Mouse (Mus musculus) hindbrain, embryonic 15.5 days (tissue): ENCODE results near the gene Plxnb1. TPM values are rescaled to one million over a fixed set of nuclear protein-coding genes. Genes with fewer than 3 reads are reported as not detected.
A peak's percentile ranks its signal among the peaks of the same experiment; 100 is the strongest.

ENCODE experiments used
- ATAC-seq: fragments of 200-750 bp; cut with Nextera tagmentation; 2 replicates; pipeline ENCODE4 v1.8.0; 2017; ENCODE audit warnings: low read depth, moderate number of reproducible peaks, moderate TSS enrichment; ENCODE audit not compliant: low FRiP score
- H3K27ac ChIP-seq: fragments of 300-500 bp; sonication (generic); replicated peaks from 2 replicates; pipeline ENCODE4 v1.5.1; 2015; ENCODE audit warnings: mild to moderate bottlenecking, inconsistent platforms
- H3K27me3 ChIP-seq: fragments of 300-500 bp; sonication (generic); 2 replicates; pipeline ENCODE4 v1.6.1; 2015; ENCODE audit warnings: control low read depth, inconsistent platforms
- H3K36me3 ChIP-seq: fragments of 300-500 bp; sonication (generic); 2 replicates; pipeline ENCODE4 v1.6.1; 2015; ENCODE audit warnings: control low read depth, inconsistent platforms
- H3K4me1 ChIP-seq: fragments of 300-500 bp; sonication (generic); replicated peaks from 2 replicates; pipeline ENCODE4 v1.6.1; 2015; ENCODE audit warnings: control low read depth, inconsistent platforms
- H3K4me2 ChIP-seq: fragments of 300-500 bp; sonication (generic); 2 replicates; pipeline ENCODE4 v1.6.1; 2015; ENCODE audit warnings: moderate library complexity, mild to moderate bottlenecking, inconsistent platforms
- H3K4me3 ChIP-seq: fragments of 300-500 bp; sonication (generic); 2 replicates; pipeline ENCODE4 v1.5.1; 2015; ENCODE audit warnings: mild to moderate bottlenecking, inconsistent platforms
- H3K9ac ChIP-seq: fragments of 300-500 bp; sonication (generic); 2 replicates; pipeline ENCODE4 v1.6.1; 2015; ENCODE audit warnings: inconsistent platforms
- H3K9me3 ChIP-seq: fragments of 300-500 bp; sonication (generic); 2 replicates; pipeline ENCODE4 v1.6.1; 2016; ENCODE audit warnings: control low read depth, inconsistent platforms
- WGBS: fragments of 180-500 bp; shearing (Covaris S2); methylation state at CpG from one replicate; pipeline ENCODE4 v1.1.7; 2015; 5-methylcytosine and 5-hydroxymethylcytosine counted together
- polyA plus RNA-seq: library from polyadenylated mRNA; unstranded; fragments of >200 nt; fragmentation: Nextera tagmentation; extraction: Ambion mirVana; gene quantifications from 2 replicates; pipeline ENCODE4 v1.2.1, GENCODE M21; 2015

The Plxnb1 gene
- polyA plus RNA-seq, 1 experiment from 2014 or later = 19.8 TPM

DNA sequence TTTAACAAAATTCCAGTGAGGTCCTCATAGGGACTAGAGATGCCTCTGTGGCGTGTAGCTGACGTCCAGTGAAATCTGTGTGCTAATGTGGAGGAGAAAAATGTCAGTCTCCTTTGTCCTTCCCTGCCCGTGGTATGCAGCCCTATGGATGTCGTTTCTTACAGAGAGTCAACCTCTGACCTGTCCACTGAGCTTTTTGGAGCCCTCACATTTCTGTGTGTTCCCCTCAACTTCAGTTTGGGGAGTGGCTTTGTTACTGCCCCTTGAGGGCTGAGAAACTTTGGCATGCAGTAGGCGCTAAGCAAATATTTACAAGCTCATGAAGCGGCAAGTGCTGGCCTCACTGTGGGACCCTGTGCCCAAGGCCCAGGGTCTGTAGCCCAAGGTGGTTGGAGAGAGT, 2.1 kb downstream of the Plxnb1 start:
- Histone ChIP-seq H3K27me3 (no peaks in the 10 kb centered on the region), H3K27ac (peak overlapping the region; percentile 98), H3K4me3 (peak overlapping the region; percentile 66), H3K4me1 (peaks cover 52% of the 10 kb centered on the region), H3K36me3 (no peaks in the 10 kb centered on the region), H3K4me2 (peak overlapping the region; percentile 86), H3K9me3 (no peaks in the 10 kb centered on the region), H3K9ac (peak overlapping the region; percentile 80)
- 7% methylated on average over 6 of the region's 6 CpGs for WGBS
- ATAC-seq = no peak

GRCm38 (mm10) chr9:109097831-109098230, 2.6 kb downstream of the Plxnb1 start:
- peak overlapping the region; percentile 5; the same call in 1 of the 2 replicates for H3K4me3 ChIP-seq
- peak overlapping the region; percentile 98 for H3K27ac ChIP-seq
- H3K9me3 ChIP-seq = no peaks in the 10 kb centered on the region
- no peaks in the 10 kb centered on the region for H3K36me3 ChIP-seq
- H3K4me2 ChIP-seq = peak overlapping the region; percentile 86
- H3K27me3 ChIP-seq = no peaks in the 10 kb centered on the region
- ATAC-seq = peak; percentile 28; the same call in 1 of the 2 replicates
- H3K9ac ChIP-seq = 0 out of 2 replicates have a peak overlapping the region, but pooled peaks have one; percentile 80
- WGBS = 38% methylated on average over 5 of the region's 5 CpGs
- peaks cover 52% of the 10 kb centered on the region for H3K4me1 ChIP-seq

DNA sequence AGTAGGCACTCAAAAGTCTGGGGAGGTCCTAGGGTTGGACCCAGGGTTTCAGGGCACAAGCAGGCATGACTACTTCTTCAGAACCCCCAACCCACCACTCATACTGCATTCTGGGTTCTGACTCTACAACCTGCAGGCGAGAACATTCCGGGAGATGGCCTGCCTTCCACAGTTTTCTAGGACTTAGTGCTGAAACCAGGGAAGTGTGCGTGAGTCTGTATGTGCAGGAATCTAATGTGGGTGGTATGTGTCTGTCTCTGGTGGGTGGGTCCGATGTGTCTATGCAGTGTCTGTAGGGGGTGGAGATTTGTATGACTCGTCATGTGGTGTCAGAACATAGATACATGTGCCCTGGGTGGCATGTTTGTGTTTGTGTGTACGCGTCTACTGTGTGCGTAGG, 3.2 kb downstream of the Plxnb1 start:
- peak overlapping the region; percentile 86 for H3K4me2 ChIP-seq
- H3K4me1 ChIP-seq = peaks cover 52% of the 10 kb centered on the region
- no peaks in the 10 kb centered on the region for H3K27me3 ChIP-seq
- 72% methylated on average over 8 of the region's 8 CpGs for WGBS
- no peak for ATAC-seq
- H3K9ac ChIP-seq = 0 out of 2 replicates have a peak overlapping the region, but pooled peaks have one; percentile 5
- H3K9me3 ChIP-seq = no peaks in the 10 kb centered on the region
- H3K4me3 ChIP-seq = peak overlapping the region; percentile 5
- H3K36me3 ChIP-seq = no peaks in the 10 kb centered on the region
- H3K27ac ChIP-seq = peak overlapping the region; percentile 98

- Histone ChIP-seq H3K4me3 (peak overlapping the region; percentile 5), H3K27me3 (no peaks in the 10 kb centered on the region), H3K9me3 (no peaks in the 10 kb centered on the region), H3K36me3 (no peaks in the 10 kb centered on the region), H3K9ac (no peak overlapping the region), H3K4me1 (peaks cover 50% of the 10 kb centered on the region), H3K27ac (peak overlapping the region; percentile 98), H3K4me2 (peak overlapping the region; percentile 86)
- WGBS = 43% methylated on average over 6 of the region's 6 CpGs
- ATAC-seq = no peak
These were observed 3.8 kb downstream of the Plxnb1 start for GRCm38 (mm10) chr9:109098969-109099368.

GRCm38 (mm10) chr9:109100307-109100928, 5.2 kb downstream of the Plxnb1 start:
- 88% methylated on average over 20 of the region's 20 CpGs for WGBS
- Histone ChIP-seq H3K4me1 (peaks cover 48% of the 10 kb centered on the region), H3K9ac (no peak overlapping the region), H3K4me3 (no peak overlapping the region), H3K27ac (no peak overlapping the region), H3K4me2 (no peak overlapping the region), H3K36me3 (peaks cover 6% of the 10 kb centered on the region; the same call in 1 of the 2 replicates), H3K9me3 (no peaks in the 10 kb centered on the region), H3K27me3 (no peaks in the 10 kb centered on the region)
- ATAC-seq = no peak

GRCm38 (mm10) chr9:109101933-109102445, 6.8 kb downstream of the Plxnb1 start:
- Histone ChIP-seq H3K4me2 (no peak overlapping the region), H3K36me3 (peaks cover 18% of the 10 kb centered on the region), H3K9me3 (no peaks in the 10 kb centered on the region), H3K9ac (no peak overlapping the region), H3K27me3 (no peaks in the 10 kb centered on the region), H3K27ac (no peak overlapping the region), H3K4me3 (no peak overlapping the region), H3K4me1 (peaks cover 37% of the 10 kb centered on the region)
- no peak for ATAC-seq
- WGBS = 98% methylated on average over 5 of the region's 5 CpGs

DNA sequence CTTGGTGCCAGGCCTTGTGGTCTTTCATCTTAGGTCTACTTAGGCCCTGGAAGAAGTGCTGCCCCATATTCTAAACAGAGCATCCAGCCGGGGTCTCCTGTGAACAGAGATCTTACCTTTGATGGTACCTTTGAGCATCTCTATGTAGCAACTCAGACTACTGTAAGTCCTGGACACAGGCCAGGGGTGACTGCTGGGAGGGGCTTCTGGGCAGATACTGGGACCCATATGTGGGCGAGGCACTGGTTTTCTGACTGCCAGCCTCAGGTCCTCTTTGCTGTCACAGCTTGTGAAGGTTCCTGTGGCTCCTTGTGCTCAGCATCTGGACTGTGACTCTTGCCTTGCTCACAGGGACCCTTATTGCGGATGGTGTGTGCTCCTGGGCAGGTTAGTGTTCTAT, 7.4 kb downstream of the Plxnb1 start:
- Histone ChIP-seq H3K9me3 (no peaks in the 10 kb centered on the region), H3K4me3 (no peak overlapping the region), H3K27ac (no peak overlapping the region), H3K9ac (no peak overlapping the region), H3K27me3 (no peaks in the 10 kb centered on the region), H3K4me2 (no peak overlapping the region), H3K36me3 (peaks cover 18% of the 10 kb centered on the region), H3K4me1 (peaks cover 32% of the 10 kb centered on the region)
- no peak for ATAC-seq
- 92% methylated on average over 3 of the region's 3 CpGs for WGBS

DNA sequence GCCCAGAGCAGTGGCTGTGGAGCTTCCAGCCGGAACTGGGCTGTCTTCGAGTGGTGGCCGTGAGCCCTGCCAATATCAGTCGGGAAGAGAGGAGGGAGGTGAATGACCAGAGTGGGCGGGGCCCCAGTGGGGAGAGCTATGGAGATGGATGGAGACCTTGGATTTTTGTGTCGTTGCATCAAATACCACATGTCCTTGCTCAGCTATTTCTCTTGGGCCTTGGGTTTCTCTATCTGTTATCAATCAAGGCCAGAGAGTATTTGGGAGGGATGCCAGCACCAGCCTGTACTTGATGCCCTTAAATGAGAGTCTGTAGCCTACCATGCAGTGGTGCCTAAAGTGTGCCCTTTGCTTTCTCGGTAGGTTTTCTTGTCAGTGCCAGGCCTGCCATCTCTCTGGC, 8.1 kb downstream of the Plxnb1 start:
- no peak for ATAC-seq
- Histone ChIP-seq H3K27me3 (no peaks in the 10 kb centered on the region), H3K27ac (no peak overlapping the region), H3K9ac (no peak overlapping the region), H3K9me3 (no peaks in the 10 kb centered on the region), H3K4me1 (peaks cover 25% of the 10 kb centered on the region), H3K36me3 (peaks cover 19% of the 10 kb centered on the region), H3K4me2 (no peak overlapping the region), H3K4me3 (no peak overlapping the region)
- 58% methylated on average over 7 of the region's 7 CpGs for WGBS

GRCm38 (mm10) chr9:109104083-109104482, 8.9 kb downstream of the Plxnb1 start:
- Histone ChIP-seq H3K4me2 (no peak overlapping the region), H3K27ac (no peak overlapping the region), H3K4me1 (peaks cover 16% of the 10 kb centered on the region), H3K36me3 (peaks cover 27% of the 10 kb centered on the region), H3K4me3 (no peak overlapping the region), H3K9ac (no peak overlapping the region), H3K27me3 (no peaks in the 10 kb centered on the region), H3K9me3 (no peaks in the 10 kb centered on the region)
- no peak for ATAC-seq
- 83% methylated on average over 9 of the region's 9 CpGs for WGBS

- H3K4me1 ChIP-seq = peaks cover 10% of the 10 kb centered on the region
- H3K36me3 ChIP-seq = peaks cover 35% of the 10 kb centered on the region
- no peak overlapping the region for H3K4me2 ChIP-seq
- 58% methylated on average over 12 of the region's 12 CpGs for WGBS
- no peak overlapping the region for H3K4me3 ChIP-seq
- H3K9me3 ChIP-seq = no peaks in the 10 kb centered on the region
- H3K27me3 ChIP-seq = no peaks in the 10 kb centered on the region
- H3K9ac ChIP-seq = no peak overlapping the region
- H3K27ac ChIP-seq = peak overlapping the region; percentile 23; the same call in 1 of the 2 replicates
- no peak for ATAC-seq
These were observed 9.8 kb downstream of the Plxnb1 start for GRCm38 (mm10) chr9:109105011-109105410.

- H3K27ac ChIP-seq = no peak overlapping the region
- H3K9me3 ChIP-seq = no peaks in the 10 kb centered on the region
- WGBS = 91% methylated on average over 12 of the region's 12 CpGs
These were observed 10.5 kb downstream of the Plxnb1 start for GRCm38 (mm10) chr9:109105648-109106047.

GRCm38 (mm10) chr9:109107341-109107740, 12.2 kb downstream of the Plxnb1 start:
- peaks cover 10% of the 10 kb centered on the region for H3K4me1 ChIP-seq
- H3K36me3 ChIP-seq = peaks cover 58% of the 10 kb centered on the region
- no peaks in the 10 kb centered on the region for H3K9me3 ChIP-seq
- WGBS = 63% methylated on average over 6 of the region's 6 CpGs
- H3K4me2 ChIP-seq = no peak overlapping the region
- no peak for ATAC-seq
- H3K4me3 ChIP-seq = no peak overlapping the region
- no peak overlapping the region for H3K27ac ChIP-seq
- H3K9ac ChIP-seq = no peak overlapping the region
- H3K27me3 ChIP-seq = no peaks in the 10 kb centered on the region

More at GRCm38 (mm10) chr9:109105648-109106047, 10.5 kb downstream of the Plxnb1 start:
- Histone ChIP-seq H3K4me1 (peaks cover 10% of the 10 kb centered on the region), H3K4me2 (no peak overlapping the region), H3K9ac (no peak overlapping the region), H3K4me3 (no peak overlapping the region), H3K36me3 (peaks cover 42% of the 10 kb centered on the region), H3K27me3 (no peaks in the 10 kb centered on the region)
- no peak for ATAC-seq
